Mouse (Mus musculus): ENCODE results near the gene Foxf2. TPM values are rescaled to one million over a fixed set of nuclear protein-coding genes. Genes with fewer than 3 reads are reported as not detected.

Gene Foxf2
- total and polyA plus RNA-seq, 2 experiments: not detected

DNA sequence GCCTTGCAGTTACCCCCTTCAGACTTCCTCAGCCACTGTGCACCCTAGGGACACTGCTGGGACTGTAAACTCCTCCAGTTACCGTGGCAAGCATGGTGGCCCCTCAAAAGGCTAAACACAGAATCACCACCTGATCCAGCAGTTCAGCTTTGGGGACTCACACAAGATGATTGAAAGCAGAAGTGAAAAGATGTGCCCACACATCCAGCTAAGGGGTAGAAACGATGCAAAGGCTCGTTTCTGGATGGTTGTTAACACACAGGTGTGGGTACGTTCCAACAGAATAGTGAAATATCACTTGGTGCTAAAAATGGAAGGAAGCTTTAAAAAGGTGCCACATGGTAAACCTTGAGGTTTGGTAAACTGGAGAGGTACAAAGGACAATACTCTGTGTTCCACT is 32.6 kb downstream of the Foxf2 start:
- no peak for DNase-seq (ENCODE audit: extremely low read depth, low read depth, low spot score)
- H3K36me3 ChIP-seq (ENCODE audit: control insufficient read depth, insufficient read depth, low read length): no peaks in the 10 kb centered on the region
- H3K27me3 ChIP-seq (ENCODE audit: control insufficient read depth, insufficient read depth, low read length): no peaks in the 10 kb centered on the region
- 85% methylated on average over 4 of the region's 4 CpGs for WGBS
- H3K4me3 ChIP-seq (ENCODE audit: insufficient read depth, low read depth, low read length): no peak overlapping the region
- H3K79me2 ChIP-seq (ENCODE audit: control insufficient read depth, insufficient read depth, low read length): no peaks in the 10 kb centered on the region
- no peak overlapping the region for H3K27ac ChIP-seq (replicated peaks; ENCODE audit: insufficient read depth, low read depth, low read length)
- H3K4me1 ChIP-seq (ENCODE audit: control insufficient read depth, insufficient read depth, low read length): no peaks in the 10 kb centered on the region
- no peak overlapping the region for H3K9ac ChIP-seq (ENCODE audit: low read depth, low read length)
- no peak for TF ChIP-seq CTCF (IDR thresholded peaks at IDR 0.05; ENCODE audit: low read depth, low read length)
- no peak for TF ChIP-seq POLR2A (IDR thresholded peaks at IDR 0.05; ENCODE audit: extremely low read depth, insufficient read depth, low read length)

DNA sequence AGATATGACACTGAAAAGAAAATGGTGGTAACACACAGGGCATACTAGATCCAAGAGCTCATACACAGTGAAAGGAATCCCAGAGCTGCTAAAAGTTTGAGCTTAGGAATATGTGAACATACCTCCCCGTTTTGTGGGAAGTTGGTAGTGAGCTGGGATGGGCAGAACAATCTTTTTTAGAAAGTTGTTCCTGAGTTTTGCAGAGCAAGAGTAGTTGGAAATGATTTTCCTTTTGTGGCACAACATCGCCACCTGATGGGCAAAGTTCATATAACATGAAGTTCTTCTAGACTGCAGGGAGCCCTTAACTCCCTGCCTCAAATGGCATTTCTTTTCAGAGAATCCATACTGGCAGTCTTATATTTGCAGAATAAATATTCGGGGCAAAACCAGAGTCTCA is 33.3 kb downstream of the Foxf2 start:
- WGBS: 2% methylated on average over 3 of the region's 3 CpGs
- no peak overlapping the region for H3K27ac ChIP-seq (replicated peaks; ENCODE audit: insufficient read depth, low read depth, low read length)
- no peak overlapping the region for H3K4me3 ChIP-seq (ENCODE audit: insufficient read depth, low read depth, low read length)
- TF ChIP-seq CTCF (IDR thresholded peaks at IDR 0.05; ENCODE audit: low read depth, low read length) (no peak), POLR2A (IDR thresholded peaks at IDR 0.05; ENCODE audit: extremely low read depth, insufficient read depth, low read length) (no peak)
- no peaks in the 10 kb centered on the region for H3K79me2 ChIP-seq (ENCODE audit: control insufficient read depth, insufficient read depth, low read length)
- H3K4me1 ChIP-seq (ENCODE audit: control insufficient read depth, insufficient read depth, low read length): no peaks in the 10 kb centered on the region
- H3K27me3 ChIP-seq (ENCODE audit: control insufficient read depth, insufficient read depth, low read length): no peaks in the 10 kb centered on the region
- peak; percentile 27 for DNase-seq (ENCODE audit: extremely low read depth, low read depth, low spot score)
- H3K9ac ChIP-seq (ENCODE audit: low read depth, low read length): no peak overlapping the region
- no peaks in the 10 kb centered on the region for H3K36me3 ChIP-seq (ENCODE audit: control insufficient read depth, insufficient read depth, low read length)

DNA sequence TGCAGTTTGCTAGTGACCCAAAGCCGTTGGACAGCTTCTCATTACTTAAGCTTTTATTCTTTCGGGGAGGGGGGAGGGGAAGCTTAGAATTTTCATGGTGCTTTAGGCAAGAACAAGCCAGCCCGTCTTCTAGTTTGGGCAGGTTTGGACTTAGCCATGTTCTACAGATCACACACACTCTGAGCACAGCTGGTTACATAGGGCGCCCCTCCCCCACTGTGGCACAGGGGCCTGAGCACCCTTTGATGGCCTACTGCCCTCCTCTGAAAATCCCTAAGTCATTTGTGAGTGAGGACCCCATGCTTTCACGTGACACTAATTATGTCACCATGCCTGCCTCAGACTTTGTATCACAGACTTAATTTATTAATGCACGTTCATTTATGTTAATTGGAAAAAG is 35.6 kb downstream of the Foxf2 start:
- H3K27me3 ChIP-seq (ENCODE audit: control insufficient read depth, insufficient read depth, low read length): no peaks in the 10 kb centered on the region
- no peak overlapping the region for H3K9ac ChIP-seq (ENCODE audit: low read depth, low read length)
- H3K4me3 ChIP-seq (ENCODE audit: insufficient read depth, low read depth, low read length): no peak overlapping the region
- no peaks in the 10 kb centered on the region for H3K36me3 ChIP-seq (ENCODE audit: control insufficient read depth, insufficient read depth, low read length)
- no peak for TF ChIP-seq POLR2A (IDR thresholded peaks at IDR 0.05; ENCODE audit: extremely low read depth, insufficient read depth, low read length)
- no peak for TF ChIP-seq CTCF (IDR thresholded peaks at IDR 0.05; ENCODE audit: low read depth, low read length)
- WGBS: 73% methylated on average over 6 of the region's 6 CpGs
- H3K27ac ChIP-seq (replicated peaks; ENCODE audit: insufficient read depth, low read depth, low read length): no peak overlapping the region
- no peaks in the 10 kb centered on the region for H3K4me1 ChIP-seq (ENCODE audit: control insufficient read depth, insufficient read depth, low read length)
- DNase-seq (ENCODE audit: extremely low read depth, low read depth, low spot score): no peak
- H3K79me2 ChIP-seq (ENCODE audit: control insufficient read depth, insufficient read depth, low read length): no peaks in the 10 kb centered on the region

DNA sequence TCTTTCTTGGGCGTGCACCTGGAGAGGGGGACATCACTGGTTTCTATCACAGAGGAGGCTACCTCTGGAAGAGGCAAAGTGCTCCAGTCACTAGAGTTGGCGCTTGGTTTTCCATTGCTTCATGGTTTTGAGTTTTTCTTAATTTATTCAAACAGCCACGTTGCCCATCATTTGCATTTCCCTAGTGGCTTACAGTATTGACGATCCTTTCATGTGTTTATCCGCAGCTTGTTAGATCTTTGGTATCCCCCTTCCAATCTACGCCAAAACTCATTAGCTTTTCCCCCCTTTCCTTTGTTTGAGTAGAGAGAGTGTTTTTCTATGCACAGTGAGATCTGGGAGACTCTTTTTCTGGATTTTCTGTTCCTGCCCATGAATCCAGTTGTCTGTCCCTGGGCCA is 39.8 kb downstream of the Foxf2 start:
- WGBS: 80% methylated on average over 6 of the region's 6 CpGs
- no peak overlapping the region for H3K9ac ChIP-seq (ENCODE audit: low read depth, low read length)
- no peak for DNase-seq (ENCODE audit: extremely low read depth, low read depth, low spot score)
- no peaks in the 10 kb centered on the region for H3K36me3 ChIP-seq (ENCODE audit: control insufficient read depth, insufficient read depth, low read length)
- no peaks in the 10 kb centered on the region for H3K79me2 ChIP-seq (ENCODE audit: control insufficient read depth, insufficient read depth, low read length)
- no peaks in the 10 kb centered on the region for H3K4me1 ChIP-seq (ENCODE audit: control insufficient read depth, insufficient read depth, low read length)
- TF ChIP-seq POLR2A (IDR thresholded peaks at IDR 0.05; ENCODE audit: extremely low read depth, insufficient read depth, low read length) (no peak), CTCF (IDR thresholded peaks at IDR 0.05; ENCODE audit: low read depth, low read length) (no peak)
- no peak overlapping the region for H3K27ac ChIP-seq (replicated peaks; ENCODE audit: insufficient read depth, low read depth, low read length)
- peaks cover 2% of the 10 kb centered on the region; the same call in 1 of the 2 replicates for H3K27me3 ChIP-seq (ENCODE audit: control insufficient read depth, insufficient read depth, low read length)
- no peak overlapping the region for H3K4me3 ChIP-seq (ENCODE audit: insufficient read depth, low read depth, low read length)

DNA sequence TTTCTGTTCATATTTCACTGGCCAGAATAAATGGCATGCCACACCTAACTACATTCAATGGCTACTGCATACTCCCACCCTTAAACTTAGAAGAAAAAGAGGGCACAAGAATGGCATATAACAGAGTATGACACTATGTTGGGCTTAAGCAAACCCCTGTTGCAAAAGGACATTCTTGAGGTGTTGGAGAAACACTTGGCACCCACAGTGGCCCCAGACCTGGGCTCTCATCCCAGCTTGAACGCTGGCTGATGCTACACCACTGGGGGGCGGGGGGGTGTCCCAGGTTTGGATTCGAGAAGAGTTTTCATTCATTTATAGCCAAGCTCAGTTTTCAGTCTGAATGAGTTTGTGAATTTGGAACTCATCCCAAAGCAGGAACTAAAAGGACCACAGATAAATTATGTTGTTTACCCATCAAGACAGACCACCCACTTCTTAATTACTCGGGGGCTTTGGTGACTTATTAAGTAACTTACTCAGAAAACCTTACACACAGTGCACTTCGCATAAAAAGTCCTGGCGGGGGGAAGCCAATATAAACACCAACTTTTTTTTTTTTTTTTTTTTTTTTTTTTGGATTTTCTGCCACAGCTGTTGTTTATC is 42.4 kb downstream of the Foxf2 start:
- Histone ChIP-seq H3K9ac (ENCODE audit: low read depth, low read length) (no peak overlapping the region), H3K27me3 (ENCODE audit: control insufficient read depth, insufficient read depth, low read length) (peaks cover 2% of the 10 kb centered on the region; the same call in 1 of the 2 replicates), H3K27ac (replicated peaks; ENCODE audit: insufficient read depth, low read depth, low read length) (no peak overlapping the region), H3K79me2 (ENCODE audit: control insufficient read depth, insufficient read depth, low read length) (no peaks in the 10 kb centered on the region), H3K4me3 (ENCODE audit: insufficient read depth, low read depth, low read length) (no peak overlapping the region), H3K4me1 (ENCODE audit: control insufficient read depth, insufficient read depth, low read length) (no peaks in the 10 kb centered on the region), H3K36me3 (ENCODE audit: control insufficient read depth, insufficient read depth, low read length) (no peaks in the 10 kb centered on the region)
- WGBS: 61% methylated on average over 6 of the region's 6 CpGs
- DNase-seq (ENCODE audit: extremely low read depth, low read depth, low spot score): no peak
- TF ChIP-seq CTCF (IDR thresholded peaks at IDR 0.05; ENCODE audit: low read depth, low read length) (no peak), POLR2A (IDR thresholded peaks at IDR 0.05; ENCODE audit: extremely low read depth, insufficient read depth, low read length) (no peak)

DNA sequence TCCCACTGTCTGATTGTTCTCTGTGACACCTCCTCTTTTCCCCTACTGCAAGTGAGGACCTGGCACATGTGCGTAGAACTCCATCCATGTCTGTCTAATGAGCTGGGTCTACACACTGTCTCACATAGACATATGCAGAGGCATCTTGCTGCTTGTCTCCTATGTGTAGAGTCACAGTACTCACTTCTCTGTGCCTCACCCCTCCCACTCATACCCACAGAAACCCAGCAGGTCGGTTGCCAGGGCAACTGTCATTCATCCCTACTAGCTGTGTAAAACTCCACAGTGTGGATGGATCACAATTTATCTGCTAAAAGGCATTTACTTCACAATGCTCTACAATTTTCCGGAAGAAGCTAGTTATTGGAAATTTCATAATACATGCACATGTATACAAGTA is 46.5 kb downstream of the Foxf2 start:
- Histone ChIP-seq H3K4me1 (ENCODE audit: control insufficient read depth, insufficient read depth, low read length) (no peaks in the 10 kb centered on the region), H3K36me3 (ENCODE audit: control insufficient read depth, insufficient read depth, low read length) (no peaks in the 10 kb centered on the region), H3K27me3 (ENCODE audit: control insufficient read depth, insufficient read depth, low read length) (peaks cover 2% of the 10 kb centered on the region; the same call in 1 of the 2 replicates), H3K79me2 (ENCODE audit: control insufficient read depth, insufficient read depth, low read length) (no peaks in the 10 kb centered on the region), H3K4me3 (ENCODE audit: insufficient read depth, low read depth, low read length) (no peak overlapping the region), H3K9ac (ENCODE audit: low read depth, low read length) (no peak overlapping the region), H3K27ac (replicated peaks; ENCODE audit: insufficient read depth, low read depth, low read length) (no peak overlapping the region)
- DNase-seq (ENCODE audit: extremely low read depth, low read depth, low spot score): no peak
- WGBS: 86% methylated on average over 3 of the region's 3 CpGs
- TF ChIP-seq POLR2A (IDR thresholded peaks at IDR 0.05; ENCODE audit: extremely low read depth, insufficient read depth, low read length) (no peak), CTCF (IDR thresholded peaks at IDR 0.05; ENCODE audit: low read depth, low read length) (no peak)

Other genes with a start within 250 kb of the Foxf2 start
- 1.6 and 3.9 TPM in 2 replicates for gene Foxq1, start 69.7 kb upstream of the Foxf2 start, total RNA-seq (2014; rRNA removed)
- gene Foxq1, start 69.7 kb upstream of the Foxf2 start, polyA plus RNA-seq (2012; rRNA removed): 5.1 and 10.2 TPM in 2 replicates
- gene A530084C06Rik, start 66.5 kb upstream of the Foxf2 start, total RNA-seq (2014; rRNA removed): 0.46 and 0.60 TPM in 2 replicates
- 0.21 and 0.25 TPM in 2 replicates for gene A530084C06Rik, start 66.5 kb upstream of the Foxf2 start, polyA plus RNA-seq (2012; rRNA removed)
- 0.07 and 0.09 TPM in 2 replicates for gene Foxc1, start 180.8 kb downstream of the Foxf2 start, total RNA-seq (2014; rRNA removed)
- gene Foxc1, start 180.8 kb downstream of the Foxf2 start, polyA plus RNA-seq (2012; rRNA removed): 0.05 TPM in 1 of 2 replicates, not detected in the other